Mouse (Mus musculus) neural tube, embryonic 15.5 days (tissue): Measurements from ENCODE around the gene Mecr. TPM values are rescaled to one million over a fixed set of nuclear protein-coding genes. Genes with fewer than 3 reads are reported as not detected.

Source experiments
- ATAC-seq: fragments of 200-750 bp; cut with Nextera tagmentation; 2 replicates; pipeline ENCODE4 v1.8.0; 2017; ENCODE audit warnings: mild to moderate bottlenecking, moderate TSS enrichment, moderate library complexity; ENCODE audit not compliant: low FRiP score
- H3K27ac ChIP-seq: fragments of 300-500 bp; sonication (generic); replicated peaks from 2 replicates; pipeline ENCODE4 v1.5.1; 2015; ENCODE audit warnings: mild to moderate bottlenecking, inconsistent platforms
- H3K27me3 ChIP-seq: fragments of 300-500 bp; sonication (generic); replicated peaks from 2 replicates; pipeline ENCODE4 v1.6.1; 2015; ENCODE audit warnings: inconsistent platforms
- H3K36me3 ChIP-seq: fragments of 300-500 bp; sonication (generic); 2 replicates; pipeline ENCODE4 v1.6.1; 2015; ENCODE audit warnings: inconsistent platforms
- H3K4me1 ChIP-seq: fragments of 300-500 bp; sonication (generic); 2 replicates; pipeline ENCODE4 v1.6.1; 2015; ENCODE audit warnings: inconsistent platforms
- H3K4me2 ChIP-seq: fragments of 300-500 bp; sonication (generic); 2 replicates; pipeline ENCODE4 v1.6.1; 2015; ENCODE audit warnings: inconsistent platforms, mild to moderate bottlenecking, moderate library complexity
- H3K4me3 ChIP-seq: fragments of 300-500 bp; sonication (generic); replicated peaks from 2 replicates; pipeline ENCODE4 v1.5.1; 2015; ENCODE audit warnings: mild to moderate bottlenecking, inconsistent platforms
- H3K9ac ChIP-seq: fragments of 300-500 bp; sonication (generic); replicated peaks from 2 replicates; pipeline ENCODE4 v1.6.1; 2015; ENCODE audit warnings: mild to moderate bottlenecking, inconsistent platforms
- H3K9me3 ChIP-seq: fragments of 300-500 bp; sonication (generic); replicated peaks from 2 replicates; pipeline ENCODE4 v1.6.1; 2016; ENCODE audit warnings: inconsistent platforms
- WGBS: fragments of 180-500 bp; shearing (Covaris S2); methylation state at CpG from one replicate; pipeline ENCODE4 v1.1.7; 2015; ENCODE audit warnings: mixed read lengths; 5-methylcytosine and 5-hydroxymethylcytosine counted together
- polyA plus RNA-seq: library from polyadenylated mRNA; unstranded; fragments of >200 nt; fragmentation: Nextera tagmentation; extraction: Ambion mirVana; gene quantifications from 2 replicates; pipeline ENCODE4 v1.2.1, GENCODE M21; 2015

Gene Mecr
- polyA plus RNA-seq, 1 experiment from 2014 or later = 38.3 TPM

- peaks cover 41% of the 10 kb centered on the region for H3K4me1 ChIP-seq
- no peaks in the 10 kb centered on the region for H3K36me3 ChIP-seq
- H3K4me3 ChIP-seq = peak within 1 kb of the TSS; percentile 95
- WGBS = under 1% methylated on average over 91 of the region's 116 CpGs
- peak within 1 kb of the TSS; percentile 100 for H3K27ac ChIP-seq
- no peaks in the 10 kb centered on the region for H3K9me3 ChIP-seq
- ATAC-seq = peak; percentile 97
- H3K27me3 ChIP-seq = no peaks in the 10 kb centered on the region
- H3K9ac ChIP-seq = peak within 1 kb of the TSS; percentile 100
- H3K4me2 ChIP-seq = peak within 1 kb of the TSS; percentile 96
Measured at GRCm38 (mm10) chr4:131873293-131874168, 30.3 kb downstream of the Mecr start, which contains the start of gene Srsf4. Gene Srsf4, plus strand, starts transcription at chr4:131873617.

- under 1% methylated on average over 20 of the region's 20 CpGs for WGBS
- no peaks in the 10 kb centered on the region for H3K27me3 ChIP-seq
- peak overlapping the region; percentile 96 for H3K4me2 ChIP-seq
- no peak; the same call in 1 of the 2 replicates for ATAC-seq
- no peaks in the 10 kb centered on the region for H3K9me3 ChIP-seq
- H3K4me1 ChIP-seq = peaks cover 42% of the 10 kb centered on the region
- peak overlapping the region; percentile 100 for H3K27ac ChIP-seq
- H3K36me3 ChIP-seq = no peaks in the 10 kb centered on the region
- peak overlapping the region; percentile 95 for H3K4me3 ChIP-seq
- H3K9ac ChIP-seq = peak overlapping the region; percentile 100
Measured at GRCm38 (mm10) chr4:131874169-131874536, 30.9 kb downstream of the Mecr start.

DNA sequence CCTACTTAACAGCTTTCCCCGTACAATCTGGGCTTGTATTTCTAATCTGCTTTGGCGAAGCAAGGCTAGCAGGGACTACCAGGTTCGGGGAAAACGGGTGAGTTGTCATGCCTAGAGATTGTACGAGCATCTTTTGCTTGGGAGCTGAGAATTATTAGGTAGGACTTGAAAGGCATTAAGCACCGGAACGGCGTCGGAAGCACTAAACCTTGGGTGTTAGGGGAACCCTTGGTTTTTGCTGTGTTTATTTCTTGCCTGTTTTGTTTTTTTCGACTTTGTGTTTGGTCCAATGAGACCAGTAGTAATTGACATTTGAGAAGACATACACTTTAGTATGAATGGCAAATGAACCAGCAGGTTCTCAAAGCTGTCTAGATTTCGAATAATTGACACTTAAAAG, 31.3 kb downstream of the Mecr start:
- 5% methylated on average over 11 of the region's 11 CpGs for WGBS
- Histone ChIP-seq H3K27me3 (no peaks in the 10 kb centered on the region), H3K9me3 (no peaks in the 10 kb centered on the region), H3K4me3 (peak overlapping the region; percentile 95), H3K36me3 (no peaks in the 10 kb centered on the region), H3K9ac (peak overlapping the region; percentile 100), H3K4me2 (peak overlapping the region; percentile 96), H3K27ac (peak overlapping the region; percentile 100), H3K4me1 (peaks cover 45% of the 10 kb centered on the region)
- no peak for ATAC-seq

- Histone ChIP-seq H3K4me1 (peaks cover 51% of the 10 kb centered on the region), H3K36me3 (no peaks in the 10 kb centered on the region), H3K27me3 (no peaks in the 10 kb centered on the region), H3K9me3 (no peaks in the 10 kb centered on the region), H3K4me3 (peak overlapping the region; percentile 95), H3K27ac (no peak overlapping the region), H3K4me2 (peak overlapping the region; percentile 96), H3K9ac (peak overlapping the region; percentile 100)
- WGBS = 43% methylated on average over 3 of the region's 3 CpGs
- no peak for ATAC-seq
Measured at GRCm38 (mm10) chr4:131875242-131875641, 32.0 kb downstream of the Mecr start.

GRCm38 (mm10) chr4:131876836-131877235, 33.6 kb downstream of the Mecr start:
- Histone ChIP-seq H3K9me3 (no peaks in the 10 kb centered on the region), H3K27ac (no peak overlapping the region), H3K4me1 (peaks cover 56% of the 10 kb centered on the region), H3K9ac (no peak overlapping the region), H3K36me3 (no peaks in the 10 kb centered on the region), H3K4me2 (peak overlapping the region; percentile 96), H3K4me3 (no peak overlapping the region), H3K27me3 (no peaks in the 10 kb centered on the region)
- WGBS = 39% methylated on average over 2 of the region's 2 CpGs
- no peak for ATAC-seq

GRCm38 (mm10) chr4:131879692-131880091, 36.4 kb downstream of the Mecr start:
- WGBS = 84% methylated on average over 1 of the region's 1 CpGs
- Histone ChIP-seq H3K9me3 (no peaks in the 10 kb centered on the region), H3K9ac (no peak overlapping the region), H3K36me3 (no peaks in the 10 kb centered on the region), H3K27me3 (no peaks in the 10 kb centered on the region), H3K27ac (no peak overlapping the region), H3K4me2 (no peak overlapping the region), H3K4me1 (peaks cover 47% of the 10 kb centered on the region), H3K4me3 (no peak overlapping the region)
- ATAC-seq = no peak

DNA sequence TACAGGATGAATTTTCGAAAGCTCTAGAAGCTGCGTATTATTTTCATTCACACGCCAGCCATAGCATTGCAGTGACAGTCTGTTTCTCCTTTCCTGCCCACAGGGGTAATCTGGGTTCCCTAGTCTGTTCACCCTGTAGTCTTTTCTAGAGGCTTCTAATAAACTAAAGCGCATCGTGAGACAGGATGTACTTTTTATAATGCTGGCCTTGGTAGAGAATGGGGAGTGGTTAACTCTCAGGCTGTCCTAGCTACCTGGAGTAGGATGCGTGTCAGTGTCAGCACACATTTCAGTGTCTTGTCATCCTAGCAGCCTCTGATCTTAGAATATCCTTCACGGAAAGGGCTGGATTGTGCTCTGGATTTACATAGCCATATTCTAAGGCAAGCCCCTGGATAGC, 38.0 kb downstream of the Mecr start:
- no peak overlapping the region for H3K27ac ChIP-seq
- no peak overlapping the region for H3K9ac ChIP-seq
- 89% methylated on average over 7 of the region's 7 CpGs for WGBS
- H3K9me3 ChIP-seq = no peaks in the 10 kb centered on the region
- H3K4me3 ChIP-seq = no peak overlapping the region
- peaks cover 10% of the 10 kb centered on the region; the same call in 1 of the 2 replicates for H3K36me3 ChIP-seq
- H3K4me2 ChIP-seq = no peak overlapping the region
- H3K27me3 ChIP-seq = no peaks in the 10 kb centered on the region
- H3K4me1 ChIP-seq = peaks cover 35% of the 10 kb centered on the region
- no peak for ATAC-seq

- Histone ChIP-seq H3K9me3 (no peaks in the 10 kb centered on the region), H3K9ac (no peak overlapping the region), H3K36me3 (peaks cover 13% of the 10 kb centered on the region; the same call in 1 of the 2 replicates), H3K4me2 (no peak overlapping the region), H3K27me3 (no peaks in the 10 kb centered on the region), H3K4me3 (no peak overlapping the region), H3K4me1 (peaks cover 20% of the 10 kb centered on the region), H3K27ac (no peak overlapping the region)
- WGBS = 64% methylated on average over 6 of the region's 6 CpGs
- ATAC-seq = no peak
Measured at GRCm38 (mm10) chr4:131883571-131883970, 40.3 kb downstream of the Mecr start.

GRCm38 (mm10) chr4:131885376-131885775, 42.1 kb downstream of the Mecr start:
- no peak overlapping the region for H3K4me2 ChIP-seq
- no peaks in the 10 kb centered on the region for H3K9me3 ChIP-seq
- no peak overlapping the region for H3K9ac ChIP-seq
- H3K4me3 ChIP-seq = no peak overlapping the region
- H3K27me3 ChIP-seq = no peaks in the 10 kb centered on the region
- no peak overlapping the region for H3K27ac ChIP-seq
- peaks cover 13% of the 10 kb centered on the region; the same call in 1 of the 2 replicates for H3K36me3 ChIP-seq
- ATAC-seq = no peak
- 87% methylated on average over 6 of the region's 6 CpGs for WGBS
- peaks cover 11% of the 10 kb centered on the region for H3K4me1 ChIP-seq

DNA sequence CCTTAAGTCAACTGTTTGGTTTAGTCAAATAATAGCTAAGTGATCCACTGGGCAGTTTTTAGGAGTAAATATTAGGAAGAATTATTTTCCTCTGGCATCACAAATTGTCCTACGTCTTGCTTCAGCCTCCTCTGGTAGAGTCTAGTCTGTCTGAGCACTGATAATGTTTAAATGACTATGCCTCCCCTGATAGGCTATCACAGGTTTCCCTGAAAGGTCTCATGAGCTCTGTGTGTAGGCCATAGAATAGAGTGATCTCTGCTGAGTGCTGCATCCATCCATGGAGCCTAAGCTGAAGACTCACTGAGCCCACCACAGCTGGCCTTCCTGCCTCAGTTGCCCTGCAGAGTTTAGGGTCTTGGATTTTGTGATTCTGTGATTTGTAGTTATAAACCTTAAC, 45.3 kb downstream of the Mecr start:
- no peak overlapping the region for H3K27ac ChIP-seq
- H3K4me2 ChIP-seq = no peak overlapping the region
- H3K4me3 ChIP-seq = no peak overlapping the region
- peaks cover 29% of the 10 kb centered on the region for H3K36me3 ChIP-seq
- H3K9me3 ChIP-seq = no peaks in the 10 kb centered on the region
- H3K4me1 ChIP-seq = peaks cover 6% of the 10 kb centered on the region
- no peaks in the 10 kb centered on the region for H3K27me3 ChIP-seq
- WGBS = 72% methylated on average over 1 of the region's 1 CpGs
- ATAC-seq = no peak
- H3K9ac ChIP-seq = no peak overlapping the region

DNA sequence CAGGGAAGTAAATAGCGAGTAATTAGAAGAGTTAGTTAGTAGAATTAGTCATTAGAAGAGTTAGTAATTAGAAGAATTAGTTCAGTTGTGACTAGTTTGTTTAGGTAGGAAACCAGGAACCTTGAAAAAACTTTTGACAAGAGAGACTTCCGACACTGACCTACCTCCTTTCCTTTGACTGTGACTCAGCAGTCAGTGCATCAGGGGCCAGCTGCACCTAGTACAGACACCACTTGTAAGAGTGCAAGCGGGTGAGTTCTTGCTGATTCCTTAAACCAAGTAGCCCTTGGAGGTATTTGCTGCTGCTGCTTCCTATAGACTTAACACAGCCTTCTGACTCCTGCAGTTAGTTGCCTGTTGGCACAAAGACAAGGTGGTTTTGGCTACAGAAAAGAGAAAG, 47.4 kb downstream of the Mecr start:
- Histone ChIP-seq H3K27ac (no peak overlapping the region), H3K9ac (no peak overlapping the region), H3K4me2 (no peak overlapping the region), H3K9me3 (no peaks in the 10 kb centered on the region), H3K27me3 (no peaks in the 10 kb centered on the region), H3K36me3 (peaks cover 39% of the 10 kb centered on the region), H3K4me1 (peaks cover 3% of the 10 kb centered on the region; the same call in 1 of the 2 replicates), H3K4me3 (no peak overlapping the region)
- ATAC-seq = no peak
- WGBS = 90% methylated on average over 3 of the region's 3 CpGs

DNA sequence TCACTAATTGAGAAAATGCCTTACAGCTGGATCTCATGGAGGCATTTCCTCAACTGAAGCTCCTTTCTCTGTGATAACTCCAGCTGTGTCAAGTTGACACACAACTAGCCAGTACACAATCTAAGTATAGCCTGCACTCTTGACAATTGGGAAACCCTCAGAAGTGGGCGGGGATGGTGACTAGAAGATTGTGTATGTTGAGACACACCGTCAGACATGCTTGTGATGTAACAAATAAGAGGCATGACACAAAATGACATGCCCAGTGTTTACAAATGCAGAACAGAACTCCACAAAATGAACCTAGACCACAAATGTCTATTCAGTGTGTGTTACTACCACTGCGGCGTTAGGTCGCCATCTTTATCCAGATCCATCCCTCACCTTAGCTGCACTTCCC, 53.8 kb downstream of the Mecr start:
- Histone ChIP-seq H3K27ac (no peak overlapping the region), H3K9me3 (no peaks in the 10 kb centered on the region), H3K4me1 (no peaks in the 10 kb centered on the region; the same call in 1 of the 2 replicates), H3K4me2 (no peak overlapping the region), H3K36me3 (peaks cover 74% of the 10 kb centered on the region), H3K27me3 (no peaks in the 10 kb centered on the region), H3K4me3 (no peak overlapping the region), H3K9ac (no peak overlapping the region)
- ATAC-seq = no peak
- WGBS = 95% methylated on average over 5 of the region's 5 CpGs
